Mouse (Mus musculus) stomach, postnatal 0 days (tissue): Measurements from ENCODE around the gene Sort1.

Experiments used
- CTCF ChIP-seq: IDR thresholded peaks from 2 replicates; pipeline ENCODE4 v1.5.1; 2016; ENCODE audit warnings: antibody characterized with exemption, low read depth, mild to moderate bottlenecking, moderate library complexity
- EP300 ChIP-seq: optimal IDR thresholded peaks from 2 replicates; pipeline ENCODE3; 2016; ENCODE audit warnings: antibody characterized with exemption

- TF ChIP-seq EP300 (no peak), CTCF (no peak)
These were observed 37.0 kb upstream of the Sort1 start for GRCm38 (mm10) chr3:108246857-108247256.
